In genomic region chr5:148073461-148073860, GRCm38 (mm10) we compare ENCODE assay signal across 13 mouse cellular contexts.
DNase-seq lines count a peak whose midpoint lies in the region; TF ChIP-seq lines count a peak whose summit lies in the region.
"Had no signal": no experiment of that assay in that cellular context is flagged by ENCODE, and none has a peak within 500 bp of the region (broad histone marks: within the 10 kb centered on the region; RNA-seq: fewer than 3 reads in every experiment).

No protein-coding gene starts in this region.

- H3K79me2 ChIP-seq in heart, adult 2 months (replicated peaks; ENCODE audit: control insufficient read depth, insufficient read depth, low read length): no peaks in the 10 kb centered on the region
- no peaks in the 10 kb centered on the region for H3K79me2 ChIP-seq in liver, adult 2 months (ENCODE audit: control insufficient read depth, insufficient read depth, low read length)

- H3K9ac ChIP-seq in heart, adult 2 months (ENCODE audit: low read depth, low read length): no peak overlapping the region
- H3K9ac ChIP-seq in liver, adult 2 months (ENCODE audit: low read depth, low read length): no peak overlapping the region
- no peak overlapping the region for H3K9ac ChIP-seq in ES-Bruce4 (ENCODE audit: low read depth, poor library complexity, severe bottlenecking)
- H3K9ac ChIP-seq: embryonic facial prominence, embryonic 15.5 days; liver, embryonic 15.5 days; midbrain, embryonic 13.5 days had no signal

- H3K36me3 ChIP-seq in heart, adult 2 months (ENCODE audit: control insufficient read depth, insufficient read depth, low read length): no peaks in the 10 kb centered on the region
- H3K36me3 ChIP-seq in liver, adult 2 months (ENCODE audit: control insufficient read depth, insufficient read depth, low read length): no peaks in the 10 kb centered on the region
- H3K36me3 ChIP-seq in ES-Bruce4 (ENCODE audit: control insufficient read depth, insufficient read depth, low read length, poor library complexity, severe bottlenecking): no peaks in the 10 kb centered on the region
- H3K36me3 ChIP-seq: embryonic facial prominence, embryonic 15.5 days; liver, embryonic 15.5 days; midbrain, embryonic 13.5 days had no signal

- no peak for DNase-seq in heart, adult 2 months
- DNase-seq in heart, postnatal 4 days: no peak
- DNase-seq in liver, adult 2 months (ENCODE audit: extremely low read depth, low read depth, low spot score): no peak
- DNase-seq in liver (no peak), ZHBTc4 (ENCODE audit: low read depth, low spot score) (peak; percentile 63)
- DNase-seq in spleen, postnatal 36 days (ENCODE audit: low spot score in 2 of 2): no peak
- DNase-seq: cerebellum, adult 18-20 months; heart, adult 11 months; right cerebral cortex, postnatal 14 days had no signal

- H3K9me3 ChIP-seq in ES-Bruce4 (replicated peaks; ENCODE audit: control insufficient read depth, insufficient read depth, low read length, poor library complexity, severe bottlenecking): no peaks in the 10 kb centered on the region
- H3K9me3 ChIP-seq: embryonic facial prominence, embryonic 15.5 days; midbrain, embryonic 13.5 days had no signal

- TF ChIP-seq POLR2A in heart, adult 2 months (IDR thresholded peaks at IDR 0.05; ENCODE audit: insufficient read depth, low read depth, low read length): no peak
- no peak for TF ChIP-seq POLR2A in liver, adult 2 months (IDR thresholded peaks at IDR 0.05; ENCODE audit: extremely low read depth, insufficient read depth, low read length)
- TF ChIP-seq POLR2A in ES-Bruce4 (IDR thresholded peaks at IDR 0.05; ENCODE audit: insufficient read depth, low read length): no peak

- H3K27me3 ChIP-seq in heart, adult 2 months (ENCODE audit: control insufficient read depth, insufficient read depth, low read length): no peaks in the 10 kb centered on the region
- H3K27me3 ChIP-seq in liver, adult 2 months (ENCODE audit: control insufficient read depth, insufficient read depth, low read length): no peaks in the 10 kb centered on the region
- no peaks in the 10 kb centered on the region for H3K27me3 ChIP-seq in ES-Bruce4 (ENCODE audit: control insufficient read depth, insufficient read depth, low read length, poor library complexity, severe bottlenecking)
- H3K27me3 ChIP-seq: embryonic facial prominence, embryonic 15.5 days; liver, embryonic 15.5 days; midbrain, embryonic 13.5 days had no signal

- peak; percentile 50 for TF ChIP-seq CTCF in heart, adult 2 months (IDR thresholded peaks at IDR 0.05)
- 0 out of 2 replicates have a peak, but pooled peaks have one; percentile 9 for TF ChIP-seq CTCF in liver, adult 2 months (IDR thresholded peaks at IDR 0.05; ENCODE audit: low read depth, low read length)
- TF ChIP-seq CTCF in ES-Bruce4 (IDR thresholded peaks at IDR 0.05; ENCODE audit: low read depth, low read length): peak; percentile 35

- WGBS in heart, adult 2 months: 84% methylated on average over 5 of the region's 5 CpGs
- 81% methylated on average over 5 of the region's 5 CpGs for WGBS in liver, adult 2 months

- intact Hi-C loops in heart, adult 2 months (cut with DNase I): no loop called here

- no peak overlapping the region for H3K4me3 ChIP-seq in heart, adult 2 months
- H3K4me3 ChIP-seq in liver, adult 2 months (ENCODE audit: insufficient read depth, low read depth, low read length): no peak overlapping the region
- H3K4me3 ChIP-seq in ES-Bruce4 (ENCODE audit: low read depth, low read length): no peak overlapping the region
- H3K4me3 ChIP-seq: embryonic facial prominence, embryonic 15.5 days; liver, embryonic 15.5 days; midbrain, embryonic 13.5 days had no signal

- TF ChIP-seq EP300 in heart, adult 2 months (IDR thresholded peaks at IDR 0.05; ENCODE audit: insufficient read depth, low read depth, low read length): no peak
- TF ChIP-seq EP300 in ES-Bruce4 (IDR thresholded peaks at IDR 0.05; ENCODE audit: insufficient read depth, low read depth, low read length): no peak

- H3K27ac ChIP-seq in heart, adult 2 months: no peak overlapping the region
- no peak overlapping the region for H3K27ac ChIP-seq in liver, adult 2 months (replicated peaks; ENCODE audit: insufficient read depth, low read depth, low read length)
- no peak overlapping the region for H3K27ac ChIP-seq in ES-Bruce4 (ENCODE audit: insufficient read depth, low read length)
- H3K27ac ChIP-seq: embryonic facial prominence, embryonic 15.5 days; liver, embryonic 15.5 days; midbrain, embryonic 13.5 days had no signal

- no peaks in the 10 kb centered on the region for H3K4me1 ChIP-seq in heart, adult 2 months (ENCODE audit: control insufficient read depth, insufficient read depth, low read length)
- no peaks in the 10 kb centered on the region for H3K4me1 ChIP-seq in liver, adult 2 months (ENCODE audit: control insufficient read depth, insufficient read depth, low read length)
- H3K4me1 ChIP-seq in ES-Bruce4 (ENCODE audit: control insufficient read depth, insufficient read depth, low read length): no peaks in the 10 kb centered on the region
- H3K4me1 ChIP-seq: embryonic facial prominence, embryonic 15.5 days; liver, embryonic 15.5 days had no signal
